Mouse (Mus musculus): Measurements from ENCODE around the gene Hdac4. TPM values are rescaled to one million over a fixed set of nuclear protein-coding genes. Genes with fewer than 3 reads are reported as not detected.

Gene Hdac4
- polyA plus RNA-seq, 1 experiment = 14.3 TPM

- Histone ChIP-seq H3K4me1 (ENCODE audit: control insufficient read depth, insufficient read depth, low read length) (no peaks in the 10 kb centered on the region), H3K27ac (ENCODE audit: control insufficient read depth, insufficient read depth, low read depth, low read length) (no peak overlapping the region), H3K4me3 (ENCODE audit: control insufficient read depth, low read depth, low read length) (no peak overlapping the region), H3K36me3 (ENCODE audit: control insufficient read depth, insufficient read depth, low read length) (no peaks in the 10 kb centered on the region), H3K27me3 (ENCODE audit: control insufficient read depth, insufficient read depth, low read length) (no peaks in the 10 kb centered on the region)
- TF ChIP-seq CTCF (IDR thresholded peaks at IDR 0.05; ENCODE audit: control insufficient read depth, insufficient read depth, insufficient replicate concordance, low read depth, low read length) (no peak), POLR2A (IDR thresholded peaks at IDR 0.05; ENCODE audit: control insufficient read depth, low read depth, low read length) (no peak)
Measured at GRCm38 (mm10) chr1:92075312-92075711, 120.2 kb downstream of the Hdac4 start.

GRCm38 (mm10) chr1:92074655-92075054 lies 120.8 kb downstream of the Hdac4 start:
- Histone ChIP-seq H3K27ac (ENCODE audit: control insufficient read depth, insufficient read depth, low read depth, low read length) (no peak overlapping the region), H3K36me3 (ENCODE audit: control insufficient read depth, insufficient read depth, low read length) (no peaks in the 10 kb centered on the region), H3K4me1 (ENCODE audit: control insufficient read depth, insufficient read depth, low read length) (no peaks in the 10 kb centered on the region), H3K27me3 (ENCODE audit: control insufficient read depth, insufficient read depth, low read length) (no peaks in the 10 kb centered on the region), H3K4me3 (ENCODE audit: control insufficient read depth, low read depth, low read length) (no peak overlapping the region)
- TF ChIP-seq CTCF (IDR thresholded peaks at IDR 0.05; ENCODE audit: control insufficient read depth, insufficient read depth, insufficient replicate concordance, low read depth, low read length) (no peak), POLR2A (IDR thresholded peaks at IDR 0.05; ENCODE audit: control insufficient read depth, low read depth, low read length) (no peak)

DNA sequence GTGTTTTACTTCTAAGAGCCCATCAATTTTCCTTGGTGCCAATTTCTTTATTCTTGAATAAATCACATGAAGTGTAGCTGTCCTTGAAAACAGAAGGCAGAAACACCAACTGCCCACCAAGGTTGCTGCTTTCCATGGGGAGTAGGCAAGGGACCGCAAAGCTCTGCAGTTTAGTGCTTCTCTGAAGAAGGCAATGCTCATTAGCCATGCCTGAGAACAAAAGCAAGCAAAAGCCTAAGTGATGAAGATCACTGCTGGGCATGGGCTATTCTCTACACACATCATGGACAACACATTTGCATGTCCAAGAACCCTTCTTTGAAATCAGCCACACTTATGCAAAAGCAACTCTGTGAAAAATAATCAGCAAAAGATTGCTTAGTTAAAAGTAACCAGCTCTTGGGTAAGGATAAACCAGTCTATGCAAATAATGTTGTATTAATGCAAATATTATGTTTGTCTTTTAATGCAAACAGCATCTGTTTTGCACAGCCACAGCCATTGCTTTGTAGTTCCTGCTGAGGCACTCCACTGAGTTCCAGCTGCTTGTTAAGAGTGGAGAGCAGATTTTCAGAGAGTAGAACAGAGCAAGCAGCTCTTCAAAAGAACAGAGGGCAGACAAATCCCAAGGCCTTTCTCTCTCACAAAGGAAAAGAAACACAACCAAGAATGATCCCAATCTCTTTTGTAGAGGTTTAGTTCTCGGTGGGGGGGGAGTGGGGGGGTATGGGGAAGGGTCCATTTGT lies 125.4 kb downstream of the Hdac4 start:
- no peak overlapping the region for H3K27ac ChIP-seq (ENCODE audit: control insufficient read depth, insufficient read depth, low read depth, low read length)
- H3K4me3 ChIP-seq (ENCODE audit: control insufficient read depth, low read depth, low read length) = no peak overlapping the region
- H3K4me1 ChIP-seq (ENCODE audit: control insufficient read depth, insufficient read depth, low read length) = no peaks in the 10 kb centered on the region
- no peaks in the 10 kb centered on the region for H3K27me3 ChIP-seq (ENCODE audit: control insufficient read depth, insufficient read depth, low read length)
- H3K36me3 ChIP-seq (ENCODE audit: control insufficient read depth, insufficient read depth, low read length) = no peaks in the 10 kb centered on the region
- TF ChIP-seq POLR2A (IDR thresholded peaks at IDR 0.05; ENCODE audit: control insufficient read depth, low read depth, low read length) = no peak
- no peak for TF ChIP-seq CTCF (IDR thresholded peaks at IDR 0.05; ENCODE audit: control insufficient read depth, insufficient read depth, insufficient replicate concordance, low read depth, low read length)

DNA sequence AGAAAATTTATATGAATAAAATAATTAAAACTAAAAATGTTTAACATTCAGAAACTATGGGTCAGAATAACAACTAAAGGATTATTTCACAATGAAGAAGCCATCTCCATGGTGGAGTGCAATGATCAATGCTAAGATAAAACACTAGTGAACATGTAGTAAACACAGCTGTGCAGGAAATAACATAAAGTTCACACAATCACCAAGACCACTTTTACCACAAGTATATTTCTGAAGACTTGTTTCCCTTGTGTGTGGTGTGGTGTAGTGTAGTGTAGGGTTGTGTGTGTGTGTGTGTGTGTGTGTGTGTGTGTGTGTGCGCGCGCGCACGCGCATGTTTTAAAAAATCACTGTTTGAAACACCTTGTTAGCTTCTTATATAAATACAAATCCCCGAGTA lies 126.0 kb downstream of the Hdac4 start:
- TF ChIP-seq POLR2A (IDR thresholded peaks at IDR 0.05; ENCODE audit: control insufficient read depth, low read depth, low read length) = no peak
- TF ChIP-seq CTCF (IDR thresholded peaks at IDR 0.05; ENCODE audit: control insufficient read depth, insufficient read depth, insufficient replicate concordance, low read depth, low read length) = no peak
- H3K4me1 ChIP-seq (ENCODE audit: control insufficient read depth, insufficient read depth, low read length) = no peaks in the 10 kb centered on the region
- H3K27ac ChIP-seq (ENCODE audit: control insufficient read depth, insufficient read depth, low read depth, low read length) = no peak overlapping the region
- H3K4me3 ChIP-seq (ENCODE audit: control insufficient read depth, low read depth, low read length) = no peak overlapping the region
- no peaks in the 10 kb centered on the region for H3K36me3 ChIP-seq (ENCODE audit: control insufficient read depth, insufficient read depth, low read length)
- no peaks in the 10 kb centered on the region for H3K27me3 ChIP-seq (ENCODE audit: control insufficient read depth, insufficient read depth, low read length)

- no peak overlapping the region for H3K27ac ChIP-seq (ENCODE audit: control insufficient read depth, insufficient read depth, low read depth, low read length)
- H3K36me3 ChIP-seq (ENCODE audit: control insufficient read depth, insufficient read depth, low read length) = no peaks in the 10 kb centered on the region
- no peak overlapping the region for H3K4me3 ChIP-seq (ENCODE audit: control insufficient read depth, low read depth, low read length)
- no peaks in the 10 kb centered on the region for H3K27me3 ChIP-seq (ENCODE audit: control insufficient read depth, insufficient read depth, low read length)
- H3K4me1 ChIP-seq (ENCODE audit: control insufficient read depth, insufficient read depth, low read length) = no peaks in the 10 kb centered on the region
- TF ChIP-seq CTCF (IDR thresholded peaks at IDR 0.05; ENCODE audit: control insufficient read depth, insufficient read depth, insufficient replicate concordance, low read depth, low read length) (no peak), POLR2A (IDR thresholded peaks at IDR 0.05; ENCODE audit: control insufficient read depth, low read depth, low read length) (no peak)
Measured at GRCm38 (mm10) chr1:92064307-92064706, 131.2 kb downstream of the Hdac4 start.

DNA sequence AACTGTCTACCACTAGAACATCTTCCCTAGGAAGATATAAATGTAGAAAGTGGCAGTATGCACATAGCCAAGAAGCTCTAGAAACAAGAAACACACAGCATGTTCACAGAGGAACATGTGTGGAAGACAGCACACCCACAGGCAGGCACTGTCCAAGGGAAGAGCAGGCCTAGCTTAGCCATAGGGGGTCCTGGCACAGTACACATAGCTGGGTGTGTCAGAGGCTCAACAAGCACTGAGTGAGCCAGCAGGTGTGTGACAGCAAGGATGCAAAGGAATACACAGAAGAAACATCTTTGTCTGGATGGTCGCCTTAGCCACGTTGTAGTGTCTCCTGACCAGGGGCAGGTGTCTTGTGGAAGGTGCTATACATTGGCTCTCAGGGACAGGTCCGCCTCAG lies 132.2 kb downstream of the Hdac4 start:
- no peak overlapping the region for H3K4me3 ChIP-seq (ENCODE audit: control insufficient read depth, low read depth, low read length)
- TF ChIP-seq POLR2A (IDR thresholded peaks at IDR 0.05; ENCODE audit: control insufficient read depth, low read depth, low read length) (no peak), CTCF (IDR thresholded peaks at IDR 0.05; ENCODE audit: control insufficient read depth, insufficient read depth, insufficient replicate concordance, low read depth, low read length) (no peak)
- no peaks in the 10 kb centered on the region for H3K36me3 ChIP-seq (ENCODE audit: control insufficient read depth, insufficient read depth, low read length)
- no peaks in the 10 kb centered on the region for H3K27me3 ChIP-seq (ENCODE audit: control insufficient read depth, insufficient read depth, low read length)
- no peaks in the 10 kb centered on the region for H3K4me1 ChIP-seq (ENCODE audit: control insufficient read depth, insufficient read depth, low read length)
- no peak overlapping the region for H3K27ac ChIP-seq (ENCODE audit: control insufficient read depth, insufficient read depth, low read depth, low read length)

DNA sequence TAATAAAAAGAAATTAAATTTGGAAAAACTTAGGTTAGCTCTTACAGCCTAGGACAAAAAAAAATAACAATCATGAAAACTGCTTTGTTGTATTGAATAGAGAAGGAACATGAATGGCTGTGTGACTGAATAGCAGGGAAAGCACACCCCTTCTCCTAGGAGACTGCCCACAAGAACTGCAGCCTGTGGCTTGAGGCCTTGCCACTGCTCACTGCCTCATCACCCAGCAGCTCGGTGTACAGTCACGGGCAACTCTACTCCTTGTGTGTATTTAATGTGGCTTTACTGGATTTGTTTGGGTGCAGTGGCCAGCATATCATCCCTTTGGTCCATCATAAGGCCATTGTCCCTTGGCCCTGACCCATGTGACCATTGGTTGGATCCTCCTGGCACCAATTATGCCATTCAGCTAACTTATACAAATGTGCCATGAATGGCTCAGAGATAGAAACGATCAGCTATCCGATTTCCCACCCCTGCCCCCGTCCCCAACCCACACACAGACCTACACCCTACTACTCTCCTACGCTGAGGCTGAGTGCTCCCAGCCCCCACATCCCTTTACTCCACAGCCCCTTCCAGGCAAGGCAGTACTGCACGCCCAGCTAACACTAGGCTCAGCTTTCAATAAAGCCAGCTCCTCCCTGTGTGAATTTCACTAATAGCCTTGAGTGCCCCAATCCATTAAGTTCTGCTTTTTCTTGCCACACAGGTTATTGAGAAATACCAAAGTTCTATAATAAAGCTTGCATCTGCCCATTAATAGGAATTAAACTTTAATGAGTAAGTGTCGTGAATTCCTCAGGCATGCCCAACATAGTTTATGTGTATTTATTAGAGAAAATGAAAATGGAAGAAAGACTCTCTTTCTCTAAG lies 134.1 kb downstream of the Hdac4 start:
- H3K36me3 ChIP-seq (ENCODE audit: control insufficient read depth, insufficient read depth, low read length) = no peaks in the 10 kb centered on the region
- TF ChIP-seq POLR2A (IDR thresholded peaks at IDR 0.05; ENCODE audit: control insufficient read depth, low read depth, low read length) = no peak
- H3K4me3 ChIP-seq (ENCODE audit: control insufficient read depth, low read depth, low read length) = no peak overlapping the region
- no peaks in the 10 kb centered on the region for H3K4me1 ChIP-seq (ENCODE audit: control insufficient read depth, insufficient read depth, low read length)
- no peaks in the 10 kb centered on the region for H3K27me3 ChIP-seq (ENCODE audit: control insufficient read depth, insufficient read depth, low read length)
- H3K27ac ChIP-seq (ENCODE audit: control insufficient read depth, insufficient read depth, low read depth, low read length) = no peak overlapping the region

Data from testis, adult 2 months (tissue).